Mouse (Mus musculus) olfactory bulb, adult 2 months (tissue): ENCODE results near the gene Fbxo44.

Source experiments
- CTCF ChIP-seq: fragments of 200-500 bp; IDR thresholded peaks from 2 replicates; pipeline ENCODE4 v1.5.1; 2012; ENCODE audit warnings: low read depth, mild to moderate bottlenecking, low read length, moderate library complexity; ENCODE audit not compliant: insufficient read depth
- POLR2A ChIP-seq: fragments of 200-500 bp; IDR thresholded peaks from 2 replicates; pipeline ENCODE4 v1.6.1; 2012; ENCODE audit warnings: mild to moderate bottlenecking, low read depth, low read length, moderate library complexity; ENCODE audit not compliant: insufficient read depth

- TF ChIP-seq CTCF (peak; percentile 67; the same call in 1 of the 2 replicates), POLR2A (no peak)
Observed at GRCm38 (mm10) chr4:148164002-148164439, 3.7 kb upstream of the Fbxo44 start.
